ENCODE assay signal across 8 mouse cellular contexts in genomic region chr11:80301316-80302045, GRCm38 (mm10). TPM values are rescaled to one million over a fixed set of nuclear protein-coding genes. Genes with fewer than 3 reads are reported as not detected.
DNase-seq lines count a peak whose midpoint lies in the region; ATAC-seq and TF ChIP-seq lines count a peak whose summit lies in the region.

No protein-coding gene starts in this region.

- no peak overlapping the region for H3K27ac ChIP-seq in embryonic facial prominence, embryonic 11.5 days (replicated peaks; ENCODE audit: low read depth, low read length)
- H3K27ac ChIP-seq in heart, embryonic 12.5 days (ENCODE audit: poor library complexity, severe bottlenecking): no peak overlapping the region
- no peak overlapping the region for H3K27ac ChIP-seq in kidney, embryonic 16.5 days (ENCODE audit: low read length)
- no peak overlapping the region for H3K27ac ChIP-seq in lung, postnatal 0 days (ENCODE audit: low read length)

- peak; percentile 70 for ATAC-seq in embryonic facial prominence, embryonic 11.5 days (replicated peaks; ENCODE audit: insufficient number of reproducible peaks, low FRiP score, low TSS enrichment, low read depth)
- ATAC-seq in heart, embryonic 12.5 days (ENCODE audit: insufficient number of reproducible peaks, low FRiP score): 0 out of 2 replicates have a peak, but pooled peaks have one; percentile 42
- peak; percentile 68 for ATAC-seq in kidney, embryonic 16.5 days (ENCODE audit: low FRiP score, low TSS enrichment)
- ATAC-seq in lung, postnatal 0 days: peak; percentile 27; the same call in 1 of the 2 replicates

- DNase-seq in CD8-positive naive resting alpha-beta T cell, adult 2 months (ENCODE audit: low read depth in 2 of 2, low spot score in 2 of 2): peak; percentile 4 to 12
- peak; percentile 32 to 49 for DNase-seq in adrenal gland, adult 18-20 months (ENCODE audit: low spot score in 2 of 2)
- peak; percentile 74 for DNase-seq in embryonic facial prominence, embryonic 11.5 days (ENCODE audit: low spot score)
- peak; percentile 24 for DNase-seq in lung, postnatal 0 days (ENCODE audit: low spot score)
- DNase-seq in retina, adult 2 months (ENCODE audit: low read depth, low spot score): peak; percentile 49
- no peak for DNase-seq in c-Kit-positive CD71-positive TER-119-positive erythroid progenitor cells, embryonic 14.5 days (ENCODE audit: low spot score)

- WGBS in embryonic facial prominence, embryonic 11.5 days: 0% methylated on average over 53 of the region's 53 CpGs
- under 1% methylated on average over 53 of the region's 53 CpGs for WGBS in heart, embryonic 12.5 days
- whole genome bisulfite sequencing in kidney, embryonic 16.5 days: under 1% methylated on average over 50 of the region's 53 CpGs
- WGBS in lung, postnatal 0 days: under 1% methylated on average over 53 of the region's 53 CpGs

- TF ChIP-seq EP300 in lung, postnatal 0 days (IDR thresholded peaks at IDR 0.05): no peak

- H3K36me3 ChIP-seq in embryonic facial prominence, embryonic 11.5 days (replicated peaks; ENCODE audit: control insufficient read depth, insufficient read depth, low read depth, low read length): no peaks in the 10 kb centered on the region
- H3K36me3 ChIP-seq in heart, embryonic 12.5 days: no peaks in the 10 kb centered on the region
- no peaks in the 10 kb centered on the region for H3K36me3 ChIP-seq in kidney, embryonic 16.5 days (ENCODE audit: insufficient read depth, low read length)
- H3K36me3 ChIP-seq in lung, postnatal 0 days (ENCODE audit: insufficient read depth, low read length): no peaks in the 10 kb centered on the region

- H3K4me3 ChIP-seq in embryonic facial prominence, embryonic 11.5 days (ENCODE audit: low read depth, low read length): peak overlapping the region; percentile 68
- H3K4me3 ChIP-seq in heart, embryonic 12.5 days: peak overlapping the region; percentile 66
- peak overlapping the region; percentile 66 for H3K4me3 ChIP-seq in kidney, embryonic 16.5 days (ENCODE audit: low read length)
- peak overlapping the region; percentile 54 for H3K4me3 ChIP-seq in lung, postnatal 0 days (ENCODE audit: low read depth, low read length)

- 0 out of 2 replicates have a peak, but pooled peaks cover 5% of the 10 kb centered on the region for H3K4me1 ChIP-seq in embryonic facial prominence, embryonic 11.5 days (ENCODE audit: control insufficient read depth, insufficient read depth, low read length)
- H3K4me1 ChIP-seq in heart, embryonic 12.5 days (replicated peaks): peaks cover 18% of the 10 kb centered on the region
- peaks cover 23% of the 10 kb centered on the region for H3K4me1 ChIP-seq in kidney, embryonic 16.5 days (ENCODE audit: insufficient read depth, low read length)
- H3K4me1 ChIP-seq in lung, postnatal 0 days (ENCODE audit: insufficient read depth, low read depth, low read length): peaks cover 19% of the 10 kb centered on the region

- peaks cover 34% of the 10 kb centered on the region for H3K27me3 ChIP-seq in embryonic facial prominence, embryonic 11.5 days (ENCODE audit: control insufficient read depth, insufficient read depth, low read length)
- peaks cover 64% of the 10 kb centered on the region for H3K27me3 ChIP-seq in heart, embryonic 12.5 days (replicated peaks)
- peaks cover 28% of the 10 kb centered on the region for H3K27me3 ChIP-seq in kidney, embryonic 16.5 days (ENCODE audit: insufficient read depth, low read length)
- H3K27me3 ChIP-seq in lung, postnatal 0 days (replicated peaks; ENCODE audit: insufficient read depth, low read length): 0 out of 2 replicates have a peak, but pooled peaks cover 7% of the 10 kb centered on the region

- peak overlapping the region; percentile 63 for H3K9ac ChIP-seq in embryonic facial prominence, embryonic 11.5 days (replicated peaks; ENCODE audit: low read length)
- peak overlapping the region; percentile 66 for H3K9ac ChIP-seq in heart, embryonic 12.5 days
- peak overlapping the region; percentile 74 for H3K9ac ChIP-seq in kidney, embryonic 16.5 days (replicated peaks; ENCODE audit: low read length)
- H3K9ac ChIP-seq in lung, postnatal 0 days (replicated peaks; ENCODE audit: low read depth): no peak overlapping the region

- H3K9me3 ChIP-seq in embryonic facial prominence, embryonic 11.5 days (replicated peaks; ENCODE audit: control insufficient read depth, low read length): no peaks in the 10 kb centered on the region
- no peaks in the 10 kb centered on the region for H3K9me3 ChIP-seq in heart, embryonic 12.5 days (replicated peaks)
- H3K9me3 ChIP-seq in kidney, embryonic 16.5 days (ENCODE audit: low read length): no peaks in the 10 kb centered on the region
- H3K9me3 ChIP-seq in lung, postnatal 0 days (ENCODE audit: low read length): no peaks in the 10 kb centered on the region

- TF ChIP-seq CTCF in lung, postnatal 0 days (IDR thresholded peaks at IDR 0.05): peak; percentile 50

- H3K4me2 ChIP-seq in embryonic facial prominence, embryonic 11.5 days (ENCODE audit: low read depth, low read length): peak overlapping the region; percentile 100
- peak overlapping the region; percentile 98 for H3K4me2 ChIP-seq in heart, embryonic 12.5 days
- peak overlapping the region; percentile 100 for H3K4me2 ChIP-seq in kidney, embryonic 16.5 days (replicated peaks; ENCODE audit: low read depth, low read length)
- peak overlapping the region; percentile 99 for H3K4me2 ChIP-seq in lung, postnatal 0 days (replicated peaks; ENCODE audit: low read depth, low read length)

RNA-seq across cellular contexts. Expression of gene Rhbdl3, which starts 0.8 kb away (rescaled TPM):
- 1 to 10 TPM; 2.5 to 3.8 TPM for total RNA-seq in adrenal gland, adult 18-20 months (2021)
- polyA plus RNA-seq in embryonic facial prominence, embryonic 11.5 days (2014; fragmentation: Nextera tagmentation; extraction: Ambion mirVana): 3.2 and 4.0 TPM in 2 replicates
- polyA plus RNA-seq in heart, embryonic 12.5 days (2016; fragmentation: Nextera tagmentation; extraction: Ambion mirVana): 0.42 and 0.59 TPM in 2 replicates
- polyA plus RNA-seq in kidney, embryonic 16.5 days (2015; fragmentation: Nextera tagmentation; extraction: Ambion mirVana): 2.4 TPM in 2 replicates
- polyA plus RNA-seq in lung, postnatal 0 days (2015; fragmentation: Nextera tagmentation; extraction: Ambion mirVana): 0.86 and 1.3 TPM in 2 replicates
